Mouse (Mus musculus) olfactory bulb, adult 2 months (tissue): ENCODE measurements around the gene Pim3. TPM values are rescaled to one million over a fixed set of nuclear protein-coding genes. Genes with fewer than 3 reads are reported as not detected.
"Not testable (repeated sequence)": the region's sequence is repeated elsewhere in the genome, so short reads cannot be mapped to it uniquely, and the experiment has no call there.

ENCODE experiments used
- H3K27ac ChIP-seq: fragments of 200-500 bp; 2 replicates; pipeline ENCODE4 v1.5.1; 2012; ENCODE audit warnings: low read depth, low read length; ENCODE audit not compliant: insufficient read depth
- H3K4me1 ChIP-seq: fragments of 200-500 bp; 2 replicates; pipeline ENCODE4 v1.6.1; 2012; ENCODE audit warnings: low read length; ENCODE audit not compliant: control insufficient read depth, insufficient read depth
- H3K4me3 ChIP-seq: fragments of 200-500 bp; 2 replicates; pipeline ENCODE4 v1.5.1; 2012; ENCODE audit warnings: mild to moderate bottlenecking, low read depth, low read length, moderate library complexity; ENCODE audit not compliant: insufficient read depth
- CTCF ChIP-seq: fragments of 200-500 bp; IDR thresholded peaks from 2 replicates; pipeline ENCODE4 v1.5.1; 2012; ENCODE audit warnings: low read depth, mild to moderate bottlenecking, low read length, moderate library complexity; ENCODE audit not compliant: insufficient read depth
- POLR2A ChIP-seq: fragments of 200-500 bp; IDR thresholded peaks from 2 replicates; pipeline ENCODE4 v1.6.1; 2012; ENCODE audit warnings: mild to moderate bottlenecking, low read depth, low read length, moderate library complexity; ENCODE audit not compliant: insufficient read depth
- WGBS: fragments of 180-500 bp; shearing (Covaris S2); methylation state at CpG from one replicate; pipeline ENCODE4 v1.1.7; 2018; 5-methylcytosine and 5-hydroxymethylcytosine counted together
- polyA plus RNA-seq: library from polyadenylated mRNA; stranded (reverse); fragments of >200 nt; gene quantifications from 2 replicates; pipeline ENCODE4 v1.2.4, GENCODE M21; 2012; ENCODE audit warnings: low replicate concordance; ENCODE audit not compliant: missing spikeins, insufficient read depth, insufficient read length

The Pim3 gene
- polyA plus RNA-seq = not detected in 2 replicates

DNA sequence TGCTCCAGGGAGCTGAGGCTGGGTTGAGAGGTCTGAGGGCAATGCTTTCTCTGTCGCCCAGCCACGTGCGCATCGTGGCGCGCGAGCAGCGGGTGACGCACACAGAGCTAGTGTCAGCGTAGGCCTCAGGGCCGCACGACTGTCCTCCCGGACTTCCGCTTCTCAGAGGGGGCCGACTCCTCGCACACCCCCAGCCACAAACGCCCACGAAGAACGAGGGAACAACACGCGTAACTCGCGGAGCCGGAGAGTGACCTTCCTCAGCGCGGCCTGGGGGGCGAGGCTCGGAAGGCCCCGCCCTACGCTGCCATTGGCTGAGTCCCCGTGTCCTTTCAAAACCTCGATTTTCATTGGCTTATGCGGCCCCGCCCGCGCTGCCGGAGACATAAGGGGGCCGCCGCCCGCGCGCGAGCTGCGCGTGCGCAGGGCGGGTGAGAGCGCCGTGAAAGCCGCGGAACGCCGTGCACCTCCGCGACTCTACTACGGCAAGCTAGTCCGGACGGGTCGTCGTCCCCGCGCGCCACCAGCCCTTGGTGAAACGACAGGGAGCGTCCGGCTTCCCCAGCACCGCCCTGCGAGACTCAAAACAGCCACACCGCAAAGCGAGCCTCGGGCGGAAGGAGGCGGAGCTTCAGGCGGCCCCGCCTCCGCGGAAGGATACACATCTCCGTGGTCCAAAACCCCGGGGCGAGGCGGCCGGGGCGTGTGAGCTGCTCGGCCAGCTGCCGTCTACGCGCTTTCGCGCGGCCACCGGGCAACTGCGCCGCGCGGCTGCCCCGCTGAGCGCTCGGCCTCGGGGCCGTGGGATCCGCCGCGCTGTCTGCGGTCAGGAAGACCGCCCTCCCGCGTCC lies at the start of gene Pim3:
TSS of gene Pim3 (plus strand) at position 415 of the 851 bp plus-strand sequence.
- Histone ChIP-seq H3K4me3 (peak within 1 kb of the TSS; percentile 91), H3K4me1 (peaks cover 29% of the 10 kb centered on the region), H3K27ac (peak within 1 kb of the TSS; percentile 98)
- WGBS = under 1% methylated on average over 107 of the region's 107 CpGs
- TF ChIP-seq CTCF (no peak), POLR2A (peak; percentile 98)

DNA sequence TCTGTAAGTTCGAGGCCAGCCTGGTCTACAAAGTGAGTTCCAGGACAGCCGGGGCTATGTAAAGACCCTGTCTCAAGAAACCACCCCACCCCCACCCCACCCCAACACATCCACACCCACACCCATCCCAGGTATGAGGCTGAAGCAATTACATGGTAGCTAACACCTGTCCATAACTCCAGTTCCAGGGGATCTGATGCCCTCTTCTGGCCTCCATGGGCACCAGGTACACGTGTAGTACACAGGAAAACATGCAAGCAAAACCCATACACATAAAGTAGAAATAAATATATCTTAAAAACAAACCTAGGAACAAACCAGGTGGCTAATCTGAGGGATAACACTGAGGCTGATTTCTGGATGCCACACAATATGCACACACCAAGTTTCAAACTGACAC lies 48.7 kb upstream of the Pim3 start:
- Histone ChIP-seq H3K4me3 (no peak overlapping the region), H3K27ac (no peak overlapping the region), H3K4me1 (no peaks in the 10 kb centered on the region)
- WGBS = 90% methylated on average over 3 of the region's 3 CpGs
- no peak for TF ChIP-seq CTCF
- no peak for TF ChIP-seq POLR2A

DNA sequence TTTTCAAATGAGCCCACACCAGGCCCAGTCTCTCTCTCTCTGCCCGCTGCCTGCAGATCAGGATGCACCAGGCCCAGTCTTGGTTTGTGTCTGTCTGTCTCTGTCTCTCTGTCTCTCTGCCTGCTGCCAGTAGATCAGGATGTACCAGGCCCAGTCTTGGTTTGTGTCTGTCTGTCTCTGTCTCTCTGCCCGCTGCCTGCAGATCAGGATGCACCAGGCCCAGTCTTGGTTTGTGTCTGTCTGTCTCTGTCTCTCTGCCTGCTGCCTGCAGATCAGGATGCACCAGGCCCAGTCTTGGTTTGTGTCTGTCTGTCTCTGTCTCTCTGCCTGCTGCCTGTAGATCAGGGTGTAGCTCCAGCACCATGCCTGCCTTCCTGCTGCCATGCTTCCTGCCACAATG lies 48.1 kb upstream of the Pim3 start:
- H3K27ac ChIP-seq, H3K4me3 ChIP-seq, H3K4me1 ChIP-seq: not testable (repeated sequence)
- WGBS = 88% methylated on average over 2 of the region's 2 CpGs

DNA sequence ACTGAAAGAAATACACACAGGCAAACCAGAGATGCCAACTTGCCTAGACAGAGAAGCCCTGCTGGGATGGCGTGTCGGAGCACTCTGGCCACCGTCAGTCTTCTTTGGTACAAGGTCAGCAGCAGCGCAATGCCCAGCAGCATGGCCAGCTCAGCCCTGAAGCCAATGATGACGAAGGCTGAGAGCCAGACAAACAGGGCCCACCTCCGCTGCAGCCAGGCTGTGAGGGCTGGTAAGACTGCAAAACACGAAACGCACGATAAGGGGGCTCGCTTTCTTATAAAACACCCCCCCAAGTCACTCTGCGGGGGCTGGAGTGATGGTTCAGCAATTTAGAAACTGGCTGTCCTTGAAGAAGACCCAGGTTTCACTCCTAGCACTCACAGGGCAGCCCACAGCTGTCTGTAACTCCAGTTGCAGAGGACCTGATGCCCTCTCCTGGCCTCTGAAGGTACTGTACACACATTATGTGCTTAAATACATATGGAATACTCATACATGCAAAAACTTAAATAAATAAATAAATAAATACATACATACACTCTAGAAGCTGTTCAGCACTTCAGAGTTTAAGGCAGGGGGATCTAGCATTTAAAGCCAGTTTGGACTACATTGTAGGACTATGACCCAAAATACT lies 47.5 kb upstream of the Pim3 start:
- Histone ChIP-seq H3K4me3 (no peak overlapping the region), H3K27ac (no peak overlapping the region), H3K4me1 (no peaks in the 10 kb centered on the region)
- no peak for TF ChIP-seq POLR2A
- no peak for TF ChIP-seq CTCF
- 95% methylated on average over 11 of the region's 11 CpGs for WGBS

DNA sequence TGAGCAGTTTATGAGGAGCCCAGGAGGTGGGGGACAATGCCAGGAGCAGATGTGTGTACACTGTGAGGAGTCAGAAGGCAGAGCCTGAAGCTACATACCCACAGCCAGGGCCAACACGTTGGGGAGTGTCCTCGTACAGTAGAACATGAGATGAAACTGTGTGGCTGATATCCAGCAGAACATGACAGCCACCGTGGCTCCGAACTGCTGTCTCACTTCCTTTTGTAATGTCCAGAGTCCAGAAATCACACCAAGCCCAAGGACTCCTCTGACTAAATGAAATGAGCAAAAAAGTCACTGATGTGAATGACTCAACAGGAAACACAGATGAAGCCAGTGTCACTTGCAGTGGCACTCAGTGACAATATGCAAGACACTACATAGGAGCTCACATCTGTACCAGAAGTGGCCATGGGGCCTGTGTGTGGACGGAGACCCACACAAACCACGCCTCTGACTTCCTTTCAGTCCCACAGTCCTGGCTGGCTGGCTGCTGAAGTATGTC lies 46.7 kb upstream of the Pim3 start:
- TF ChIP-seq POLR2A = no peak
- no peak for TF ChIP-seq CTCF
- Histone ChIP-seq H3K4me3 (no peak overlapping the region), H3K4me1 (peaks cover 5% of the 10 kb centered on the region; the same call in 1 of the 2 replicates), H3K27ac (no peak overlapping the region)
- WGBS = 91% methylated on average over 6 of the region's 6 CpGs

DNA sequence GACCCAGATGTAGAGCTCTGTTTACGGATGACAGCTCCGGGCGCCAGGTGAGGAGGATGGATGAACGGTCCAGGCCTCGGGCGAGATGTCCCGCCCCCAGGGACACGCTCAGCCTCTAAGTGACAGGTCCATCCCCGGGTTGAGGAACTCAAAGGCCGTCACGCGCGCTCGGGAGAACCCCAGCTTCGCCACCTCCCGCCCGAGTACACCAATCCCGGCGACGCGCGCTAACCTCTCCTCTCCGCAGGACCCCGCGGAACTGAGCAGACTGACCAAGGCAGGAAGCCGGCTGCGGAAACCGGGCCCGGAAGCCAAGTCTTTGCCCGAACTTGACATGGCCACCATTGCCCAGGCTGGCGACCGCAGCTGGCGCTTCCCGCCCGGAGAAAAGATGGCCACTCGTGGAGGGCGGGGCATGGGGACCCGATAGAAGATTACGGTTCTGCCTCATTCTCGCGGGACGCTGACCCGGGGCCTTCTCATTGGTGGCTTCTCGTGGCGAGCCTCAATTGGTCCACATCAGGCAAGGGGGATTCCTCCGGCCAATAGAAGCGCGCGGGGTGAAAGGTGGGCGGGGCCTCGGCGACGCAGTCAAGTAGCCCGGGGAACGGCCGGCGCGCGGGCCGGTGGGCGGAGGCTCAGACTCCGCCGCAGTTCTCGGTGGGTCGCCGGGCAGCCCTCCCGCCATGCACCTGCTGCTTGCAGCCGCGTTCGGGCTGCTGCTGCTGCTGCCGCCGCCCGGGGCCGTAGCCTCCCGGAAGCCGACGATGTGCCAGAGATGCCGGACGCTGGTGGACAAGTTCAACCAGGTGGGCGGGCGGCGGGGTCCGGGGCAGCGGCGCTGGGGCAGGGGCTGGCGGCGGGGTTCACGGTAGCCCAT lies 42.7 kb upstream of the Pim3 start, which contains the start of the genes Alg12 and Creld2:
TSS of gene Alg12 (minus strand) at position 293 of the 880 bp plus-strand sequence.
TSS of gene Creld2 (plus strand) at position 621 of the 880 bp plus-strand sequence.
- TF ChIP-seq POLR2A (peak; percentile 65), CTCF (no peak)
- Histone ChIP-seq H3K4me3 (peak within 1 kb of the TSS; percentile 85), H3K27ac (peak within 1 kb of the TSS; percentile 73; the same call in 1 of the 2 replicates), H3K4me1 (peaks cover 15% of the 10 kb centered on the region)
- WGBS = under 1% methylated on average over 88 of the region's 88 CpGs

DNA sequence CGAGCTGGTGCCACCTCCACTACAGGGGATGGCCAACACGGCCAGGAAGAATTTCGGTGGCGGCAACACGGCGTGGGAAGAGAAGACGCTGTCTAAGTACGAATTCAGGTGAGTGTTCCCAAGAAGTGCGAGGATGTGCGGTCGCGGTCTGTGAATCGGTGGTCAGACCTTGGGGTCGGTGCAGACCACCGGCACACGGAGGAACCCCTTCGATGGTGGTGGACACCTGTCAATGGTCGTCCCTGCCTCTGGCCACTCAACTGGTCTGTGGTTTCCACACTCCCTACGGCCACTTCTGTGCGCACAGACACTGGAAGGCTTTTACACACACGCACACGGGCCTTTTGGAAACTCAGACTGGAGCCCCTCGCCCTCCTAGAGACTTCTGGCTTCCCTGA lies 42.1 kb upstream of the Pim3 start:
- under 1% methylated on average over 23 of the region's 23 CpGs for WGBS
- Histone ChIP-seq H3K27ac (no peak overlapping the region), H3K4me1 (peaks cover 15% of the 10 kb centered on the region), H3K4me3 (peak overlapping the region; percentile 80)
- TF ChIP-seq CTCF (no peak), POLR2A (no peak)

DNA sequence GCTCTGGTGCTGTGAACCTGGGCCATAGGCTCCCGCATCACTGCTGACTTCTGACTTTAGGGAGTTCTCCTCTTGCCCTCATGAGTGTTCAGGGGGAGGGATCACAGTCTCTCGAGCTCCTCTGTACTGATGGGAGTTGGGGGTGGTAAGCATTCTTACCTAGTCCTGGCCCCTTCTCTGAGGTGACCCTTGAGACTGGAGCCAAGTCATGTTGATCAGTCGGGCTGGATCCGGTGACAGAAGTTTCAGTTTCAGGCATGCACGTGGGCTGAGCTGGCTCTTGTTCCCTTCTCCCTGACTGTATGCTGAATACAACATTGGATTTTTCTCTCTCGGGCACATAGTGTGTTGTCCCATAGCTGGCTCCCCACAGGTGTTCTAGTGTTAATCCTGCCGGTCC lies 40.6 kb upstream of the Pim3 start:
- H3K4me3 ChIP-seq = no peak overlapping the region
- TF ChIP-seq CTCF = no peak
- TF ChIP-seq POLR2A = no peak
- WGBS = 80% methylated on average over 7 of the region's 7 CpGs
- peaks cover 15% of the 10 kb centered on the region for H3K4me1 ChIP-seq
- H3K27ac ChIP-seq = no peak overlapping the region

DNA sequence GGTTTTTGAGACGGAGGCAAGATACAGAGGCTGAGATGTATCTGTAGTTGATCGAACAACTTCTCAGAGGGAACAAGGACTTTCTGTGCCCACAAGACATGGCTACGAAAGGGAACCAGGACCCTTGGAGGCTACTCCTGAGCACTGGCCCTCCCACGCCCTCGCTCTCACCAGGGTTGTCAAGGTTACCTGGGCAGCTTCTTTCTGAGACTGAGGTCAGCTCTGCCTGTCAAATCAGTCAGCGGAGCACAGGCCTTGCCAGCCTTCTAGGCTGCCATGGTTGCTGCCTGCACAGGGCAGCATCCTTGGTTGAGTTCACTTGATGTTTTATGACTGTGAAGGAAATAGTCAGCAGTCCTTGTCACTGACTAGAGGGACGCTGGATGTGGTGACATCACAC lies 39.5 kb upstream of the Pim3 start:
- TF ChIP-seq POLR2A (no peak), CTCF (no peak)
- H3K27ac ChIP-seq = no peak overlapping the region
- H3K4me3 ChIP-seq = no peak overlapping the region
- peaks cover 15% of the 10 kb centered on the region for H3K4me1 ChIP-seq
- 94% methylated on average over 7 of the region's 7 CpGs for WGBS
